Mouse (Mus musculus) thymus, postnatal 36 days (tissue): ENCODE results near the gene Rnaseh2a.

ENCODE experiments used
- DNase-seq, 2 experiments: peaks; one replicate each; pipeline ENCODE4 v3.0.0; 2022; ENCODE audit warnings: mixed read lengths in 2 of 2

Rnaseh2a gene

GRCm38 (mm10) chr8:84982499-84983011, 13.0 kb upstream of the Rnaseh2a start:
- no peak for DNase-seq

GRCm38 (mm10) chr8:84981644-84982498, 12.3 kb upstream of the Rnaseh2a start:
- no peak for DNase-seq

GRCm38 (mm10) chr8:84980622-84981358, 11.2 kb upstream of the Rnaseh2a start:
- peak in 1 of 2 experiments; percentile 31 for DNase-seq

- peak; percentile 79 to 82 for DNase-seq
Observed at GRCm38 (mm10) chr8:84979599-84980421, 10.2 kb upstream of the Rnaseh2a start.

- peak; percentile 92 to 97 for DNase-seq
Observed at GRCm38 (mm10) chr8:84978248-84978940, 8.8 kb upstream of the Rnaseh2a start, which contains the start of gene Junb. Gene Junb (minus strand): TSS chr8:84978718.

GRCm38 (mm10) chr8:84977435-84978247, 8.1 kb upstream of the Rnaseh2a start:
- peak; percentile 82 to 84 for DNase-seq

GRCm38 (mm10) chr8:84976763-84977434, 7.3 kb upstream of the Rnaseh2a start:
- no peak for DNase-seq

GRCm38 (mm10) chr8:84976031-84976762, 6.6 kb upstream of the Rnaseh2a start:
- peak; percentile 92 to 93 for DNase-seq

GRCm38 (mm10) chr8:84975434-84975833, 5.9 kb upstream of the Rnaseh2a start:
- DNase-seq: peak; percentile 83 to 84

- DNase-seq: no peak
Observed at GRCm38 (mm10) chr8:84974543-84975142, 5.1 kb upstream of the Rnaseh2a start.

GRCm38 (mm10) chr8:84973803-84974542, 4.4 kb upstream of the Rnaseh2a start:
- DNase-seq: peak in 1 of 2 experiments; percentile 30

GRCm38 (mm10) chr8:84973079-84973478, 3.5 kb upstream of the Rnaseh2a start:
- DNase-seq: no peak

GRCm38 (mm10) chr8:84970913-84971312, 1.3 kb upstream of the Rnaseh2a start:
- no peak for DNase-seq

- no peak for DNase-seq
Observed at GRCm38 (mm10) chr8:84970135-84970790, 696 bp upstream of the Rnaseh2a start.

- no peak for DNase-seq
Observed at GRCm38 (mm10) chr8:84968650-84969049, 917 bp downstream of the Rnaseh2a start.

GRCm38 (mm10) chr8:84967532-84968304, 1.8 kb downstream of the Rnaseh2a start:
- no peak for DNase-seq

- DNase-seq: peak; percentile 29 to 58
Observed at GRCm38 (mm10) chr8:84966603-84967002, 3.0 kb downstream of the Rnaseh2a start.
